Mouse (Mus musculus) adrenal gland, adult 2 months (tissue): ENCODE measurements around the gene Nos3. TPM values are rescaled to one million over a fixed set of nuclear protein-coding genes. Genes with fewer than 3 reads are reported as not detected.
A peak's percentile ranks its signal among the peaks of the same experiment; 100 is the strongest.

Source experiments
- DNase-seq: peaks from one replicate; pipeline ENCODE4 v3.0.0; 2021
- polyA plus RNA-seq: library from polyadenylated mRNA; depleted of rRNA; stranded (reverse); fragments of >200 nt; gene quantifications from 2 replicates; pipeline ENCODE4 v1.2.3, GENCODE M21; 2012
- total RNA-seq, 2 experiments: library from RNA; stranded (reverse); gene quantifications; 2 replicates each; pipeline ENCODE4 v1.2.3; 2021

The Nos3 gene
- total and polyA plus RNA-seq, 3 experiments = 8.5 to 22.1 (median 13.6) TPM

DNA sequence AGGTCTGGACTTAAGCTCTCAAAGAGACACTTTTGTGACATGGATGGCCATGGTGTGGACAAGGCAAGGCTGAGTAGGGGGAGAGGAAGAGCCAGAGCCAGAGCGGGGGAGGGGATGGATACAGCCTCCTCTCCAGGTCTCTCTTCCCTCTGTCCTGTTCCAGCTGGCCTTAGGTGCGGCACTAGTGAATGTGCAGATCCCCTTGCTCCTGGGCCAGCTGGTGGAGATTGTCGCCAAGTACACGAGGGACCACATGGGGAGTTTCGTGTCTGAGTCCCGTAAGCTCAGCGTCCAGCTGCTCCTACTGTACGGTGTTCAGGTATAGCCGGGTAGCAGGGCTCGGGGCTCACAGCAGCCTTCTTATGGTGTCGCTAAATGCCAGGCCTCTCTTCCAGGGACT is 35.8 kb downstream of the Nos3 start:
- no peak for DNase-seq

DNA sequence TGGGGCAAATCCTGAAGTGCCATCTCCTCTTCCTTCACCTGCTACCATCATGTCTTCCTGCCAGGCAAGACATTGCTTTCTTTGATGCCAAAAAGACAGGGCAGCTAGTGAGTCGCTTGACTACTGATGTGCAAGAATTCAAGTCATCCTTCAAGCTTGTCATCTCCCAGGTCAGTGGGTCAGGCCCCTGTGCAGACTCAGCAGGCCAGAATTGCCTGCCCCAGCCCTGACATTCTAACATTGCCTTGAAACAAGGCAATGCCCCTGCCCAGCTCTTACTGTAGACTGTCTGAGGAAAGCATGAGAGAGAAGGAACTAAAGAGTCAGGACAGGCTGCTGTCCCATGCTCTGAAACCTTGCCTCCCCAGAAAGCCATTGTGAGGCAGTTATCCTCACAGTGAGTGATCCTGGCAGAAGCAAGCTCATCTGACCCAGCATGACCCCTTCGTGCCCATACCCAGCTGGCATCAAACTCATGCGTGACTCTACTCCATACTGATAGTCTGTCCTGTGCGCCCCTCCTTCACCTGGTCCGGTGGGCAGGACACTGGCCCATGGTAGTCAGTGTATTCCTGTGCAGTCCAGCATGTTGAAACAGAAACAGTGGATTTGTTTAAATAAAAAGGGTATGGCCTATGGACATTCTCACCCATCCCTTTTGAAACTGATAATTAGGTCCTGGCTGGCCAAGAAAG is 36.4 kb downstream of the Nos3 start:
- peak; percentile 66 for DNase-seq

DNA sequence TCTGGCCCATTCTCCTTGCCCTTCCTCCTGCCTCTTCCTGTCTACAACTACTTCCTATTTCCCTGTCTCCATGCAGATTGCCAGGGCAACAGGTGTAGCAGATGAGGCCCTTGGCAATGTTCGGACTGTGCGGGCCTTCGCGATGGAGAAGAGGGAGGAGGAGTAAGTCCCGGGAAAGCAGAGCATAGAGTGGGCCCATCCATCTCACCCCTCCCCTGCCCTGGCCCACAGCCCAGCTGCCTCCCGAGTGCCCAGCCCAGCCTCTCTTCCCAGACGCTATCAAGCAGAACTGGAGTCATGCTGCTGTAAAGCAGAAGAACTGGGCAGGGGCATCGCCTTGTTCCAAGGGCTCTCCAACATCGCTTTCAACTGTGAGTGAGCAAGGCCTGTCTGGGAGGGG is 37.4 kb downstream of the Nos3 start:
- DNase-seq = no peak

DNA sequence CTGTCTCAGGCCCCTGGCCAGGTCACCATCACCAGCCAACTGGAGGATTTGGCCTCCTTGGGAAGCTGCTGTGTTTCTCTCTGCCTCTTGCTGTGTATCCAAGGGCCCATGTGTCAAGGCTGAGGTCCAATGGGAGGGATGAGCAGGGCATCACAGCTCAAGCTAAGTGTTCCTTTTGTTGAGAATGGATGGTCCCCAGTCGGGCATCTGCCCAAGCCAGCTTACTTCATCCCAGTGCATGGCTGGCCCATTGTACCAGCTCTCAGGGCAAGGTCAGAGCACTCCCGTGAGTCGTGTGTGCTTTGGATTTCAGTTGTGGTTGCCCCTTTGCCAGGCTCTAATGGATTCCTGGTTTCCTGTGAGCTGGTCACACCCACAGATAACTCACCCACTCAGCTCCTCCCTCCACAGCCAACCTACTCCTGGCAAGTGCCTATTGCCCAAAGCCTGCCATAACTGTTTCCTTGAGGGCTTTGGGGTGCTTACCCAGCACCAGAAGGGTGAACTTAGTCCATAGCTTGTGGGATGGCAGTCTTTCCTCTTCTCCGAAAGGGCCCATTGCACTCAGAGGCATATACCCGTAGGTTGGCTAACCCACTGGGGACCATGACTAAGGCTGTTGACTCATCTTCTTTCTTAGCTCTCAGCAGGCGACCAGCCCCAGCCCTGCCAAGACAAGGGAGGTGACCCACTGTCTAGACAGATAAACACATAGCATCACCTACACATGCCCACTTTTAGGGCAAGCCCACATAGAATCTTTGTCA is 40.2 kb downstream of the Nos3 start:
- peak; percentile 63 for DNase-seq

DNA sequence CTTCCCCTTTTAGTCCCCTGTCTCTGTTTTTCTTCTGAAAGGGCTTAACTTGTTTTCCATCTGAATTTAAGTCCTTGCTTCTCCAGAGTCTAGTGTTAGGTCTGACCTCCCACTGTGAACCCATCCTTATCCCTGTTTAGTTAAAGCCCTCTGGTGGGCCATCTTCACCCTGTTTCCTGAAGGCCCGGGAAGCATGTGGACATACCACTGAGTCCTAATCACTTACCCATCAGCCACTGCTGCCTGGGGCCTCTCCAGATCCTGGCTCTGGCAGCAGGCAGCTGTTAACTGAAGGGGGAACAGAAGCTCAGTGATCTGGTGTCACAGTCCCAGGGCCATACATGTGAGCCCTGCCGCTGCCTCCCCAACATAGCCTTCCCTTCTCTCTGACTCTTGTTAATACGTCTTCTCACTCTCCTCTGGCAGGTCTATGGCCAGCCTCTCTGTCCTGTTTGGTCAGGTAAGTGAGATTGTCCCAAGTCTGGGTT is 40.8 kb downstream of the Nos3 start:
- DNase-seq = no peak

DNA sequence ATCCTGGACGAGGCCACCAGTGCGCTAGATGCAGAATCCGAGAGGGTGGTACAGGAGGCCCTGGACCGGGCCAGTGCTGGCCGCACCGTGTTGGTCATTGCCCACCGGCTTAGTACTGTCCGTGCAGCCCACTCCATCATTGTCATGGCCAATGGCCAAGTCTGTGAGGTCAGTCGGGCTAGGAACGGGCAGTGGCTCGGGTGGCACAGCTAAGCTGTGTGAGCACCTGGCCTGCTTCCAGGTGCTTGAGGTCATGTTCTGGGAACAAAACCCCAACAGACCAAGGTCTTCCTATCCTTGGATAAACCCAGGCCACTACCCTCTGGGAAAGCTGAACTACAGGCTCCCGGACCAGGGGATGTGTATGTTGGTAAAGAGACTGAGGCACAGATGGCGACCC is 44.0 kb downstream of the Nos3 start:
- DNase-seq = peak; percentile 74

DNA sequence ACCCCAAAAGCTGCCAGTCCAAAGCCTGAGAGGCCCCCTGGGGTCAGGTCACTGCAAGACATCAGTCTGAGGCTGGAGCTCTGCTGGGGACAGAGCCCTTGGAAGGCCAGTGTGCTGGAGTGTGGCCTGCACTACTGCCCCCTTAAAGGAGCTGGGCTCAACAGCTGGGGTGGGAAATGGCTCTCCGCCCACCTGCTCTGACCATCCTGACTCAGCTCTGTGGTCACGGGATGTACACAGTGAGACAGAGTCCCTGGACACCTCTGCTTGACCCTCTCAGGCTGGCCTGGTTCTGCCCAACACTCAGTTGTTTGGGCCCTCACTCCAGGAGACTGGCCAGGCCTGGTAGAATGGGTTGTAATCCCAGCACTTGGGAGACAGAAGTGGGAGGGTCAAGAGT is 44.9 kb downstream of the Nos3 start:
- DNase-seq = no peak

DNA sequence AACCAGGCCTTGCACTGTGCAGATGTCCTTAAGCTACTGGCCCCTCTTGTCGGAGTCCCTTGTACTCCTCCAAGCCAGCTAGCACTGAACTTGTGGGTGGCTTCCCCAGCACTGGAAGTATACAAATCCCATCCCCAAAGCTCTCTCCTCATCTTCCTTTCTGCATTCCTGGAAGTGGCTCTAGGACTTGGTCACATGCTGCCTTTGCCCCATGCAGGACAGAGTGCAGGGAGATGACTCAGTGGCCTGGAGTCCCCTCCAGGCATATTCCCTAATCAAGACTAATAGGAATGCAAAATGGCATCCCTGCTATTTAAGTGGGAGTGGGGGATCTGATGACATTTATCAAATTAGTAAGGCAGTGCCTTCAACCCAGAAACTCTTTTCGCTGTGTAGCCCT is 47.5 kb downstream of the Nos3 start:
- no peak for DNase-seq

DNA sequence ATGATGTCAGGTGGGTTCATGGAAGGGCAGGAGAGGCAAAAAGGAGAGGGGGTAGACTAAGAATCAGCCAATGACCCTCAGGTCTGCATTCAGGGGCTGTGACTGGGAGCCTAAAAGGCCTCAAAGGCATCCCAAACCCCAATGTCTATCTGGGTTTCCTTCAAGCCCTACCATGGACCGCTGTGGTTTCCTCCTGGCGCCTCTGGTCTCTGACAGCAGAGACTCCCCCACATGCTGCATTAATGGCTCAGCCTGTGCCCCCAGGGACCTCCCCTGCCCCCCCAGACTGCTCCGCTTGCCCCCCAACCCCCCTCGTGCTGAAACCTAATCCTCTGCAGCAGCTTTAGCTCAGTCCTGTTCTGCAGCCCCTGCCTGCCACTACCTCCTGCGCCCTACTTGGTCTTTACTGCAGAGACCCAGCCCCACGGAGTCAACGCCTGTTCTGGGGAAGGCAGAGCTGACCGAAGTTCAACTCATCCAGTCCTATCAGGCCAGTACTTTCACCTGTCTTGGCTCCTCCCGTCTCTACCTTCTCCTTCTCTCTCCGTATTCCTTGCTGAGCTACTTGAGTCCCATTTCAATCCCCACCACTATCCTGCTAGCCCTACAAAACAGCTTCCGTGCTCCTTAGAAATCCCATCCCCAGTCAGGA is 48.6 kb downstream of the Nos3 start, which contains the start of gene Asic3:
Gene Asic3 (plus strand): TSS at position 351 of the 652 bp plus-strand sequence.
- DNase-seq = no peak

DNA sequence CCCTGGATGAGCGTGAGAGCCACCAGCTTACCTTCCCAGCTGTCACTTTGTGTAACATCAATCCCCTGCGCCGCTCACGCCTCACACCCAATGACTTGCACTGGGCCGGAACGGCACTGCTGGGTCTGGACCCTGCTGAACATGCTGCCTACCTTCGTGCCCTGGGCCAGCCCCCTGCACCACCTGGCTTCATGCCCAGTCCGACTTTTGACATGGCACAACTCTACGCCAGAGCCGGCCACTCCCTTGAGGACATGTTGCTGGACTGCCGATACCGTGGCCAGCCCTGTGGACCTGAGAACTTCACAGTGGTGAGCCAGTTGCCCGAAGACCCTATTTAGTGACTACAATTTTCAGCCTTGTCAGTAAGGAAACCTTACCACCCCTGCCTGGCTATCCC is 49.3 kb downstream of the Nos3 start:
- DNase-seq = no peak

DNA sequence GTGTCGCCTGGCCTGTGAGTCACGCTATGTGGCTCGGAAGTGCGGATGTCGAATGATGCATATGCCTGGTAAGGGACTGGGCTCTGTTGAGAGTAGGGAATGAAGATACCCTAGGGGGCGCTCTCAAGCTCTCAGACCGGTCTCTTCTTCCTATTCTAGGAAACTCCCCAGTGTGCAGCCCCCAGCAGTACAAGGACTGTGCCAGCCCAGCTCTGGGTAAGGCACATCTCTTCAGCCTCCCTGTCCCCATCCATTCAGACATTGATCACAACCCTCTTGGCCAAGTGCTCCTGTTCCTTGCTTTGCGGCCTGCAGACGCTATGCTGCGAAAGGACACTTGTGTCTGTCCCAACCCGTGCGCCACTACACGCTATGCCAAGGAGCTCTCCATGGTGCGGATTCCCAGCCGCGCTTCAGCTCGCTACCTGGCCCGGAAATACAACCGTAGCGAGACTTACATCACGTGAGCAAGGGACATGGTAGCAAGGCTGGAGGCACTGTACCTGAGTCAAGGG is 51.7 kb downstream of the Nos3 start:
- DNase-seq = peak; percentile 79

DNA sequence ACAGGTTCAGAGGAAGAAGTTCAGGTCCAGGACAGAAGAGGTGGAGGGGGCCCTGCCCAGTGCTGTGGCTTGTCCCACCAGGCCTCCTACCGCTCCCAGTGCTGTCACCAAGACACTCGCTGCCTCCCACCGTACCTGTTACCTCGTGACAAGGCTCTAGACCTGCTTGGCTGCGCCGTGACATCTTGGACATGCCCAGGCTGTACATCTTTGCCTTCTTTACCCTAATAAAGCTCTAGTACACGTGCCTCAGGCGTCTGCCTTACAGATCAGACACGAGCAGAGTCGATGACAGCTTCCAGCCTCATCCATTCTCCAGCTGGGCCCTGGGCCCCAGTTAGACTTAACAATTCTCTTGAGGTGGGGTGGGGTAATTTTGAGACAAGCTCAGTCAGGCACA is 53.0 kb downstream of the Nos3 start:
- no peak for DNase-seq

DNA sequence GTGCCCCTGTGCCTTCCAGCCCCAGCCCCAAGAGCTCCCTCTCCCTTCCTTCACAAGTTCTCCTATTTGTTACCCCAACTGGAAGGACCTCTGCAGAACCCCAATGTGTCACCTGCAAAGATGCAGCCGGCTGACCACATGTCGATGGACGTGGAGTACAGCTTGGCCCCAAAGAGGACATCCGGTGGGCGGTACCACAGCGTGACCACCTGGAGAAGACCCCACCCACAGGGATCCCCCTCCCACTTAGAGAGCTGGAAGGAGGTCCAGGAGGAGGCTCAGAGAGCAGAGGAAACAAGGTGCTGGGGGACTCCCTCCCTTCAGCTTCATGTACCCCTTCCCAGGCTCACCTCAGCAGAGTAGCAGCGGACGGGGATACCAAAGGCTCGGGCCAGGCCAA is 55.8 kb downstream of the Nos3 start:
- DNase-seq = no peak

DNA sequence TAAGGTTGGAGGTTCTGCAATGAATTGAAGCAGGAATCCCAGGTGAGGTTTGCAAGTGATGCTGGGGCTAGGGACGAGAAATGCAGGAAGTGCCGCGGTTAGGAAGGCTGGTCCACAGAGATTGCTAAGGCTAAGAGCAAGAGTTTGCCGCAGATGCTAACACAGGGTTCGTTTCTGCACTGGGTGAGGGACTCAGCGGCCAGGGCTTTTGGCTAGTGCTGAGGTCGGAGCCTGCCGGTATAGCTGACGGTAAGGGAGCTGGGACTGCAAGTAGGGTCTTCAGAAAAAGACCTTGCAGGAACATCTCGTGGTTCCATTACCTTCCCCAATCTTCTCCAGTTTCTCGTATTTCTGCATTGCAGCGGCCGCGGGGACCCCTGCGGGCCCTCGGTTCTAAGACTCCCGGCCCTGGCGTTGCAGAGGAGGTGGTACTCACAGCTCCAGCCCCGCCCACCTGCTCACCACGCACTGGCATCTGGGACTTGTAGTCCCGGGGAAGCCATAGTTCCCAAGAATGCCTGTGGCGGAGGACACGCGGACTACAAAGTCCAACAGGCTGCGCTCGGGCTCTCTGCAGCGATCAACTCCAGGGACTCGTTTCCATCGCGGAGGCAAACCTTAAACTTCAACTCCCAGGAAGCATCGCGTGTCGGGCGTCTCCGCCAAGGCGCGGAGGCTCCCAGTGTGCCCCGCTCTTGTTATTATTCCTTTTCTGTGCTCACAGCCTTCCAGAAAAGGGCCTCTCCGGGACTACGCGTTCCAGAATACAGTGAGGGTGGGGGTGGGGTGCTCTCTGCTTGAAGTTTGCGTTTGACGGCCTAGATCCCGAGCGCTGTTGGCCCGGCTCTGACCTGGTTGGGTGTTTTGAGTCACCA is 58.8 kb downstream of the Nos3 start, which contains the start of the genes Cdk5 and Slc4a2:
Gene Cdk5 (minus strand): TSS at position 402 of the 875 bp plus-strand sequence.
Gene Slc4a2 (plus strand): TSS at position 709 of the 875 bp plus-strand sequence.
- peak; percentile 99 for DNase-seq

DNA sequence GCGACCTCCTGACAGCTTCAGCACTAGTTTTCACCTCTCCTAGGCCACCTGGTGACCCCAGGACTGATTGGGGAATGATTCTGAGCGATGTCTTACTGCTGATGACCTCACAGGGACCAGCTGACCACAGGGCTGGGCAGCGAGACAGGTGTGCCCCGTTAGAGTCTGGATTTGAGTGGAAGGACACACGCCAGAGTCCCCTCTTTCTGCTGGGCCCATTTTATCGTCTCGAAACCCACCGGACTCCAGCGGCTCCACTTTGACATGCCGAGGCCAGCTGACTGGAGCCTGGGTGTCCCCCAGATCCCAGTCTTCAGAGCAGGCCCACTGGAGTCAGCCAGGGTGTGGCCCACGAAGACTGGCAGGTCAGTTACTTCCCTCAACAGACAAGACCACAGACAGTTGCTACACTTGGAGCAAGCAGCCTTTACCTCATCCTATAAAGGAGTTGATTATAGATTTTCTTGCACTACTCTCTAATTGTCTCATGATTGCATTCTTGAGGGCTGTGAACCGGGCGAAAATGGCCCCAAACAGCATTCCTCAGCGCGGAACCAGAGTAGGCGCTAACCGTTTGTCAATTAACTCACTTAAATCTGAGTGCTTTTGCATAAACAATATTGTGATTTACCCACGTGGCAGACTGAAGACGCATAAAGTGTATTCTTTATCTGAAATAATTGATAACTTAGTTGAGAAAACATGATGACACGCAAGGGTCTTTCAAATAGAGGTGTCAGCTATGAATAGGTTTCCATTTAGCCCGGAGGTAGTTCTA is 59.6 kb downstream of the Nos3 start:
- no peak for DNase-seq

DNA sequence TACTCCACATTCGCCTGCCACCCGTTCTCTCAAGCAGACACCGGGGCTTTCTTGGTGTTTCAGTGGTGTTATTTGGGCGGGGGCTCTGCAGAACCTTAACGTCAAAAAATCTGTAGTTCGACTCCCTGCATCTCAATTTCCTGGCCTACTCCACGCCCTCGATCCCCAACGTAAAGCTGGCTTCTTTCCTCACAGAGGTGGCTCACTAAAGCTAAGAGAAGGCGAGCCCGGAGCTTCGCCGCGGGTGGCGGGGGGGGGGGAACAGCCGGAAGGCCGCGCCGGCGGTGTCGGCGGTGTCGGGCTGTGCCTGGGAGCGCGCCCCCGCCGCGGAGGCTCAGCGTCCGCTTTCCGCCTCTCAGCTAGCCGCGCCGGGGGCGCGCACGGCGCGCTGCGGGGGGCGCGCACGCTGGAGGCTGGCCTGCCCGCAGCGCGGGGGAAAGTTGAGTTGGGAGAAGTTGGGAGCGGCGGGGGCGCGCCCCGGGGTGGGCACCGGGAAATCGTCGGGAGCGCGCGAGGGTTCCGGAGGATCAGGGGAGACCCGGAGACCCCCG is 60.3 kb downstream of the Nos3 start:
- peak; percentile 92 for DNase-seq

DNA sequence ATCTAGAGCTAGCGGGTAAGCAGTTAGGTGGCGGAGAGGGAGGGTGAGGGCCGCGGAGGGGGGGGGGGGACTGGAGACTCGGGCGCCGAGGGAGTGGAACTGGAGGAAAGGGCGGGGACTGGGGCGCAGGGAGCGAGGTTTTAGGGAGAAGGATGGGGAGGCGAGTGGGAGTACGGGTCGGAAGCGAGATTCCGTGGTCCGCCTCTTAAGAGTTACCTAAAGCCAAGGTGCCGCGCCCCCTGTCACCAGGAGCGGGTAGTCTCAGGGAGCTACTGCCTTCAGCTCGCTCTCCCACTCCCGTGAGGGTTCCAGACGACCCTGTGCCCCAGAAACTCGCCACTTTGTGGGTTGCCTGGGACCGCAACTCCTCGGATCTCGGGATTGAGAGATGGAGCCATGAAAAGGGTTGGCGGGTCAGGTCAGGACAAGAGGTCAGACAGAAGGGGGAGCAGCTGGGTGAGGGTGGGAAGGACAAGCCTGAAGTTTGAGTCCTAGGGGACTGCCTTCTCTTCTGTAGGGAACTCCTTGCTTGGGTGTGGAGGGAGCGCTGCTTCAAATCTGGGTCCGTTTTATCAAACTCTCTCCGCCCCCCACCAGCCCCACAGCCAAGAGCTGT is 60.9 kb downstream of the Nos3 start:
- no peak for DNase-seq

DNA sequence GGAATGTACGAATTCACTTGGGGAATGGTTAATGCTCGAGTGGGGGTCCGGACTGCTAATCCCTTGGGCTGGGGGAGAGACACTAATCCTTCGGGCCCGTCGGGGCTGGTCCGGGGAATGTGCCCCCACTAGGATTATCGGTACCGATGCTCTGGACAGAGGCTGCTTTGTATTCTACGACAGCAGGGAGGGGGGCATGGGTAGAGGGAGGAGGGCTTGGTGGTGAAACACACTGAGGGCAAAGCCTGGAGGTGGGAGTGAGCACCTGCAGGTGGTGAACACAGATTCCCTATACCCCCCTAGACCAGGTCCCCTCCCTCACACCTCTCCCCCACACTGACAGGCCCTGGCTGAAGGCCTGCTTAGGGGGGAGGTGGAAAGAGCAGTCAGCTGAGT is 61.4 kb downstream of the Nos3 start:
- no peak for DNase-seq

DNA sequence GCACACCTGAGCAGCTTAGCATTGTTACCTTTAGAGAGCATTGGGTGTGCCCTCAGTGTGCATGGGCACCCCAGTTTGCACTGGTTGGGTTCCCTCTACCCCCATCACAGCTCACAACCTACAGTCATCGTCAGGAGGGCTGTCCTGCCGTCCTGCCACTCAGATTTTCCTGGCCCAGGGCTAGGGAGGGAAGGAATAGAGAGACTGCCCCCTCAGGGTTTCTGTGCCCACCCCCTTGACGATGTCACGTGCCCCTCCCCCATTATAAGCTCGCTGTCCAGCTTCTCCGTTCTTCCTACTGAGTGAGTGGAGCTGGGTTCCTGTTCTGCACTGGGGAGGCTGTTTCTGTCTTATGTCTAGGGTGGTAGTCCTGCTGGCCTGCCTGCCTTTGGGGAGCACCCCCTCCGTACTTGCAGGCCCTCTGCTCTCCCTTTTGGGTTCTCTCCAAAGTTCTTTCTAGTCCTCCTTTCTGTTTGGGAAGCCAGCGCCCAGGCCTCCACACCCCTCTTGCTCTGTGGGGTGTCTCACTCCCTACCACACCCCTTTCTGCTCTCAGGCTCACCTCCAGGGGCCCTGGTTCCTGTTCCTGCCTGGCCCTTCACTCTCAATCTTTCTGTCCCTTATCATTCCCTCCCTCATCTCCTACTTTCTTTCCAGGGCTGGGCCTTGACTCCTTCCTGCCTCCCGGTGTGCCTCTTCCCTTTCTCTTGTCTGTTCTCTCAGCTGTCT is 62.1 kb downstream of the Nos3 start:
- no peak for DNase-seq
